Mouse (Mus musculus) CH12.LX (cell line): ENCODE measurements around the gene Tecta.

Experiments used
- CTCF ChIP-seq, 2 experiments: IDR thresholded peaks in 1 of 2; conservative IDR thresholded peaks in 1 of 2; 2 replicates each; pipeline ENCODE4 v1.5.1; 2011 to 2012; ENCODE audit warnings: low read depth in 2 of 2, low read length in 2 of 2, improper control_type of control experiment in 1 of 2, inconsistent platforms in 1 of 2, mild to moderate bottlenecking in 1 of 2, moderate library complexity in 1 of 2
- ZNF384 ChIP-seq: IDR thresholded peaks from 2 replicates; pipeline ENCODE4 v1.6.1; 2012; ENCODE audit warnings: low read depth, low read length, improper control_type of control experiment, inconsistent platforms

DNA sequence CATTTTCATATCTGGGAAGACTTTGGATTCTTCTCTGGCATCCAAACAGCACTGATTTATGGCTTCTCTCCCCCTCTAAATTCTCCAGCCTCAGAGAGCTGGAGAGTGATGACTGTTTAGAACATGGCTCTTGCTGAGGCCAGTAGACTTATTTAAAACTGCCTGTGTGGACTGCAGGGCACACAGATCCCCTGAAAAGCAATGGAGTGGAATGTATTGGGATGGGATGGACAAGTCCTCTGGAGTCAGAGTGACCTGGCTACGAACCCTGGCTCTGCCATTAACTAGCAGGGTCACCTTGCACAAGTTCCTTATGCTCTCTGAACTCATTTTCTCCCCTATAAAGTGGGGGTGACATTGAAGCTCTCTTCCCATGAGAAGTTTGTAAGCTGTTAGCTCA, 44.9 kb downstream of the Tecta start:
- TF ChIP-seq ZNF384 (no peak), CTCF (conservative IDR thresholded peaks at IDR 0.05 in 1 of 2, IDR thresholded peaks at IDR 0.05 in 1 of 2; ENCODE audit: low read depth in 2 of 2, low read length in 2 of 2) (no peak)
